Mouse (Mus musculus) G1E (cell line): ENCODE measurements around the gene D5Ertd579e.

Source experiments
- CTCF ChIP-seq: IDR thresholded peaks from 2 replicates; pipeline ENCODE4 v1.5.1; 2012; ENCODE audit warnings: low read depth, low read length, inconsistent platforms, mixed read lengths
- GATA1 ChIP-seq: IDR thresholded peaks from 2 replicates; pipeline ENCODE4 v1.6.1; 2012; ENCODE audit warnings: borderline replicate concordance, low read length, inconsistent platforms, mixed read lengths
- GATA2 ChIP-seq: IDR thresholded peaks from 2 replicates; pipeline ENCODE4 v1.6.1; 2012; ENCODE audit warnings: low read depth, low read length, inconsistent platforms, borderline replicate concordance
- TAL1 ChIP-seq: conservative IDR thresholded peaks from 2 replicates; pipeline ENCODE4 v1.6.1; 2012; ENCODE audit warnings: low read depth, low read length, inconsistent platforms, mixed read lengths

GRCm38 (mm10) chr5:36669021-36670008 lies 26.5 kb downstream of the D5Ertd579e start:
- TF ChIP-seq CTCF (no peak), GATA1 (no peak), TAL1 (no peak), GATA2 (no peak)
